Mouse (Mus musculus) c-Kit-positive CD71-negative TER-119-negative erythroid progenitor cells, embryonic 14.5 days (primary cell): ENCODE data around the gene Emc9.

ENCODE experiments used
- DNase-seq: peaks from one replicate; pipeline ENCODE4 v3.0.0-alpha.2; 2013; ENCODE audit warnings: low read depth

Gene Emc9

DNA sequence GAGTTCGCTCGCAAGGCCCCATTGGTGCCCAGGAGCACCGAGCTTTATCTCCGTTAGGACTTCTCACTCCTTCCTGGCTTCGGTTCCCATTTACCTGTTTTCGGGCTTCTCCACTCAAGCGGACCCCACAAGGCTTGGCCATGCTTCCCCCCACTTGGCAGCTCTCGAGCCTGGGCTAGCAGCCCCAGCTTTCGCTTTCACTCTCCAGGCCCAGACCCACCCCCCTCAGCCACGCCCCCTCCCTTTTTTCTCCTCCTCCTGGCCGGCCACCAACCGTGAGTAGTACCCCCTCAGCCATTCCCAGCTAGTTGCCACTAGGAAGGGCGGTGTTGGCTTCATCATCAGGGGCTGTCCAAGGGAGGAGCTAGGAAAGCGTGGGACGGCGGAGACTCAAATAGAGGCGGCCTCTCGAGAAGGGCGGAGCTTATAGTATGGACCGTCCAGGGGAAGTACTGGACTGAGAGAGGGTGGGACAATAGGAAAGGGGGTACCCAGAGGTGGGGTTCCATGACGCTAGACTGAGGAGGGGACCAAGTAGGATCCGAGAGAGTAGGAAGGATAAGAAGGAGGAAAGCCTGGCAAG is 5.7 kb upstream of the Emc9 start, which contains the start of gene Psme2:
TSS of gene Psme2 (minus strand) at position 366 of the 583 bp plus-strand sequence.
- DNase-seq, result peak; percentile 96

DNA sequence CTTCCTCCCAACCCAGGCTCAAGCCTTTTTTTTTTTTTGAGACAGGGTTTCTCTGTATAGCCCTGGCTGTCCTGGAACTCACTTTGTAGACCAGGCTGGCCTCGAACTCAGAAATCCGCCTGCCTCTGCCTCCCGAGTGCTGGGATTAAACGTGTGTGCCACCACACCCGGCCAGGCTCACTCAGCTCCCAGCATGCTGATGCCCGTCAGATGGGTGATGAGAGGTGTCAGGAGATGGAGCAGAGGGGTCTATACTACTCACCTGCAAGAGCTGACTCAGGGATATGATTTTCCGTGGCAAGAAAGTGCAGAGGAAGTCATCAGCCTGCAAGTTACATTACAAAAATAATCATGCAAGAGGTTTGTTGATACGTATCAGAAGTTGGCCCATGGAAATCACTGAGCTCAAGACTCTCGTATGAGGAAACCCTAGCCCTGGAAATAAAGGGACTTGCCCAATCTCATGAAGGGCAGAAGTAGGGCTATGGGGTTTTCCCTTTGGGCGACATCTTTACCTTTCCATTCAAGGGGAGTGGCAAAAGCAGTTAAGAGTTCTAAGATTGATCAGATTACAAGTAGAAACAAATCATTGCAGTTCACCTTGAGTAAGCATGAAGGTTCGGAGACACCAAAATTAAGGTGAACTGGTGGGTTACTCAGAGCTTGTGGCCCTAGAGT is 4.8 kb upstream of the Emc9 start:
- DNase-seq, result no peak

DNA sequence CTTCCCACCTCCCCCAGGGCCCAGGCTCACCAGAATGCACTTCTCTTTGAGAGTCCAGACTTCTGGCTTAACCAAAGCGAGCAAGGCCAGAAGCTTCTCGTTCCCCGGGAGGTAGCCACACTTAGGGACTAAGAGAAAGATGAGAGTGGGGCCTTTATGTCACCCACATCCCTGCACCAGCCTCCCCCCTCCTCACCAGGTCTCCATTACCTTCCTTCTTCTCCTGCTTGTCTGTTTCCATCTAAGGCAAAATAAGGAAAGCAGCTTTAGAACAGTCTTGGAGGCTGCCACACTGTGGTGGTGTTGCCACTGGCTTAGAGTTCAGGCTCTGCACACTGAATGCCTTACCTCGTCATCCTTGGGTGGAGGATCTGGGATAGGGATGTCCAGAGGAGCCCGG is 4.2 kb upstream of the Emc9 start:
- DNase-seq, result no peak

DNA sequence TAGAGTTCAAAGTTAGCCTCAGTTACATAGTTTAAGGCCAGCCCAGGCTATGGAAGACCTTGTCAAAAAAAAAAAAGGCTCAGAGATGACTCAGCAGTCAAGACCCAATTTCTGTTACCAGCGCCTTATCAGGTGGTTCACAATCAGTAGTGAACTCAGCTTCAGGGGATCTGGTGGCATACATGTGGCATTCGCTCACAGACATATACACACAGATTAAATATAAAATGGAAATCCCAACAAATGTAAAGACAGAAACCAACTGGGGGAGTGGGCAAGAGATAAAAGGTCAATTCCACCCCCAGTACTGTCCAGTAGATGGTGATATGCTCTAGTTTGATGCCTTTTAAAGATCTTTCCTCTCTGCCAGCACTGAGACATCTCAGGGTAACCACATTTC is 1.0 kb upstream of the Emc9 start:
- DNase-seq, result no peak

DNA sequence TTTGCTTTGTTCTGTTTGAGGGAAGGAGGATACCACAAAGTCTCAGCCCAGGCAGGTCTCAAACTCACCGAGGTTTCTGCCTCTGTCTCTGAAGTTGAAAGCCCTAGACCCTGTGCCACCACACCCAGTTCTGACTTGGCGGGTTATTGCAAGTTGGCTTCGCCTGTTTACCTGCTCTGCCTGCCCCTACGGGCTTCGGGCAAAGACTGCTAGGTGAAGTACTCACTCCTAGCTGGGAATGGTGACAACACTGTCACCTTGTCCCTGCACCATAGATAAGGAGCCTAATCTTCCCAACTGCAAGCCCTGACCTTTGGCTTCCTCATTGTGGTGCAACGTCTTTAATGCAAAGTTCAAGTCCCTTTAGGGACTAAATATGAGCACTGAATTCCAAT is 461 bp upstream of the Emc9 start:
- no peak for DNase-seq

DNA sequence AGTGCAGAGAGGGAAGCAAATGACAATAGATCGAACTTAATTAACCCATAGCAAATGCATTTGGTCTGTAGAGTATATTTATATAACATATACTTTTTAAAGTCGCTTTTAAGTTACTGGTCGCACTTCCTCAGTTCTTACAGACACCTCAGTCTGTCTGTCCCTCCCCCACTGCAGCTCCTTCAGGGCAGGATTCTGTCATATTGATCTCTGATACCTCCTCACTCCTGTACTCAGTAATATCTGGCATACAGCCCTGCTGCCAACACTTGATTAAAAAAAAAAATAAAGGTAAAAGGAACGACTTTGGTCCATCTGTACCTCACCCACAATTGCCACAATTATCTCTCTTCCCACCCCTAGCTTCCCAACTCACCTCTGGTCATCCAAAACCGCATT is 800 bp downstream of the Emc9 start:
- DNase-seq, result no peak

DNA sequence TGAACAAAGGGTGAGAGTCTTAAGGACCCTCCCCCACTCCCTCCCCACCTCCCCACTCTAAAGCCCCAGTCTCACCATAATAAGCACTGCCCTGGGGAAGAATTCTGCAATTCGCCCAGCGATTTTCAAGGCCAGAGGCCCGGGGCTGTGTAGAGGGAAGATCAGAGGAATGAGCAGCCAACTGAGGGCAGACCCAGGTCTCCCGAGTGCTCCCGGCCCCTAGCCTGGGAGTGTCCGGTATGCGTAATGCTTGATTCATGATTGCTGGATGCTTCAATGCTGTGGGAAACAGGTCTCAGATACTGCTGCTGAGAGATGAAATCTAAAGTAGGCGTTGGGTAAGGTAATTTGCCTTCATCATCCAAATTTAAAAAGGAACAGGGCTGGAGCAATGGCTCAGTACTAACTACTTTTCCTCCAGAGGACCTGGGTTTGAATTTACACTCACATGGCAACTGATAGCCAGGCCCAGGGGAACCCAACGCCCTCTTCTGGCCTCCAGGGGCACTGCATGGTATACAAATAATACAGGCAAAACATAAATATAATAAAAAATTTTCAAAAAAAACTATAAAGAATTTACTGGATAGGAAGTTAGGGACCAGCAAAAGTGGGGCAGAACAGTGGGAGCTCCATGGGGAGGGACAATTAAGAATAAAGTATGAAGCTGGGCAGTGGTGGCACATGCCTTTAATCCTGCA is 3.0 kb downstream of the Emc9 start:
- no peak for DNase-seq

DNA sequence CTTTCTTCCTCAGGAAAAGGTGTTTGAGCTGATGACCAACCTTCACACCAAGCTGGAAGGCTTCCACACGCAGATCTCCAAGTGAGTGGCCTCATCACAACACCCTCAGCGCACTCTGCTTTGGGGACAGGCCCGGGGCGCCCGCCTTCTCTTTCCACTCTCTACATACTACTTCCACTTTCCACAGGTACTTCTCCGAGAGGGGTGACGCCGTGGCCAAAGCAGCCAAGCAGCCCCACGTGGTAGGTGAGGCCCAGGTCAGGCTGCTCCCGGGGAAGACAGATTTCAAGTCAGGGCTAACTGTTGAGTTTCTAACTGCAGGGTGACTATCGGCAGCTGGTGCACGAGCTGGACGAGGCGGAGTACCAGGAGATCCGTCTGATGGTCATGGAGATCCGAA is 4.4 kb downstream of the Emc9 start:
- DNase-seq, result no peak

DNA sequence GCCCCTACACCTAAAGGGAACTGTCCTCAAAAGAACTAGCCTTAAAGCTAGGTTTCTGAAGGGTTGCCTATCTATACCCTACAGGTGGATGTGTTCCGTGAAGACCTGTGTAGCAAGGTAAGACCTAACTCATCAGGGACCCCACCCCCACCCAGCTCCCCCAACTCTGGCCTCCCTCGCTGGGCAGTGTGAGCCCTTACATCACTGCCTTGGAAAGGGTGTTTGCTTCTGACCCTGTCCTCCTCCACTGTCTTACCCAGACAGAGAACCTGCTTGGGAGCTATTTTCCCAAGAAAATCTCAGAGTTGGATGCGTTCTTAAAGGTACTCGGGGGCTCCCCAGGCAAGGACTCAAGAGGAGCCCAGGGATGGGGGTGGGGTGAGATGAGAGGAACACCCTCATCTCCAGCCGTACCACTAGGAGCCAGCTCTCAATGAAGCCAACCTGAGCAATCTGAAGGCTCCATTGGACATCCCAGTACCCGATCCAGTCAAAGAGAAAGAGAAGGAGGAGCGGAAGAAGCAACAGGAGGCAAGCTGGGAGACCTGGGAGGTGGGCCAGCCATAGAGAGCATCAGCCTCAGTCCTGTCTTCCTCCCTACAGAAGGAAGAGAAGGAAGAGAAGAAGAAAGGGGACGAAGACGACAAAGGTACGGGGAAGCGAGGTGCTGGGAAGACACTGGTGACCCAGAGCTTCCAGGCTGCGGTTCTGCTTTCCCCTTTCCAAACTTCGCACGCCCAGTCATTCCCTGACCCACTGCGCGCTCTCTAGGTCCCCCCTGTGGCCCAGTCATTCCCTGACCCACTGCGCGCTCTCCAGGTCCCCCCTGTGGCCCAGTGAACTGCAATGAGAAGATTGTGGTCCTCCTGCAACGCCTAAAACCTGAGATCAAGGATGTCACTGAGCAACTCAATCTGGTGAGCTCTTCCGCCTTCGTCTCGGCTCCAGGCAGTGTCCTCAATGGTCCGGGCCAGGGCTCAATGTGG is 5.3 kb downstream of the Emc9 start:
- DNase-seq, result no peak

DNA sequence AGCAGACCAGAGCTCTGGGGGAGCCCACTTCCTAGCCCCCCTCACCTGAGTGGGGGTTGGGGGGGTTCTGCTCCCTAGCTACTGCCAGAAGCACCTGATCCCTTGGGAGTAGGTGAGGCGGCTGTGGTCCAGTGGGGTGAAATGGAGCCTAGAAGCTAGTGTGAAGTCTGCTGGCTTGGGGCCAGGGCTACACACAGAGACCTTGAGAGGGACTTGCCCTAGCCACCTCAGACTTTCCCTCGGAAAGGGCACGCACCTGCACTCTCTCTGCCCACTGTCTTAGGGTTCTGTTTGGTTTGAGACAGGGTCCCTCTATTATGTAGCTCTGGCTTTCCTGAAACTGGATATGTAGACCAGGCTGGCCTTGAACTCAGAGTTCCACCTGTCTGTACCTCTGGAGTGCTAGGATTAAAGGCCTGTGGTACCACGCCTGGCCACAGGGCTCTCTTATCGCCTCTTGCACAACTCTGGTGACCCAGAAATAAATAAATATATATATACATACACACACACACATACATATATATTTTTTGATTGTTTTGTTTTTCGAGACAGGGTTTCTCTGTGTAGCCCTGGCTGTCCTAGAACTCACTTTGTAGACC is 6.3 kb downstream of the Emc9 start:
- no peak for DNase-seq

DNA sequence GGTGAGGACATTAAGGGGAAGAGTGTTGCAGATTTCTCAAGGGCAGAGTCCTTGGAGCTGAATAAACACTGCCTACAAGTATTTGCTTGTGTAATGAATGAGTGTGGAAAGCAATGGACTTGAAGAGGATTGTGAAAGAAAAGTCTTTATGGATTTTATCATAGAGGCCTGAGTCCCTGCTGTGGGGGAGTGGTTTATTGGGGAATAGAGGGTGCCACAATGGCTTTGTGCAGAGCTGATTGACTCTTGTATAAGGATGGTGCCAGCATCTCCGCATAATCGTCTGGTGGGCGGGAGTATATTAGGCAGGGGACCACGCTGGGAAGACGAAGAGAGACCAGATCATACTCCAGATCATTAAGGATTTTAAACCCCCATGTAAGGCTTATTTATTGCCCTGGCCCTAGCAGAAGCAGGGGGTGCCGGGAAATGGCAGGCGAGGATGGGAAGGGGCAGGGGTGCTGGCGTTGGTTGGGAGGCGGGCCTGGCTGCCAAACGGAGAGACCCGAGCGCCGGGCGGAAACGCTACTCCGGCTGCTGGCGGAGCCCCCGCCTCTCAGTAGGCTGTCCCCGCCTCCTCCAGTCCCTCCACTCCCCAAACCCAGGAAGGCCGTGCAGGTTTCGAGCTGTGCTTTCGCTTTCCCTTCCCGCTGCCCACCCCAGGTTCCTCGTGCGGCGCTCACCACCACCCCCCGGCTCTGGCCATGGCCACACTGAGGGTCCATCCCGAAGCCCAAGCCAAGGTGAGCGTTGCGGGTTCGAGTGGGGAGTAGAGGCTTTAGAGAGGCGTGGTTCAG is 7.0 kb downstream of the Emc9 start, which contains the start of gene Psme1:
TSS of gene Psme1 (plus strand) at position 253 of the 797 bp plus-strand sequence.
- DNase-seq, result no peak

DNA sequence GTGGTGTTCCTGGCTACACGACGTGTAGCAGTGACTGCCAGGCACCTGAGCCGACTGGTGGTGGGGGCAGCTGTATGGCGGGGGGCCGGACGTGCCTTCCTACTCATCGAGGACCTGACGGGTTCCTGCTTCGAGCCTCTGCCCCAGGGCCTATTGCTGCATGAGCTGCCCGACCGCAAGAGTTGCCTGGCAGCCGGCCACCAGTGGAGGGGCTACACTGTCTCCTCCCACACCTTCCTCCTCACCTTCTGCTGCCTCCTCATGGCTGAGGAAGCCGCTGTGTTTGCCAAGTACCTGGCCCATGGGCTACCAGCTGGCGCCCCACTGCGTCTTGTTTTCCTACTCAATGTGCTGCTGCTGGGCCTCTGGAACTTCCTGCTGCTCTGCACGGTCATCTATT is 8.7 kb downstream of the Emc9 start:
- DNase-seq, result no peak

DNA sequence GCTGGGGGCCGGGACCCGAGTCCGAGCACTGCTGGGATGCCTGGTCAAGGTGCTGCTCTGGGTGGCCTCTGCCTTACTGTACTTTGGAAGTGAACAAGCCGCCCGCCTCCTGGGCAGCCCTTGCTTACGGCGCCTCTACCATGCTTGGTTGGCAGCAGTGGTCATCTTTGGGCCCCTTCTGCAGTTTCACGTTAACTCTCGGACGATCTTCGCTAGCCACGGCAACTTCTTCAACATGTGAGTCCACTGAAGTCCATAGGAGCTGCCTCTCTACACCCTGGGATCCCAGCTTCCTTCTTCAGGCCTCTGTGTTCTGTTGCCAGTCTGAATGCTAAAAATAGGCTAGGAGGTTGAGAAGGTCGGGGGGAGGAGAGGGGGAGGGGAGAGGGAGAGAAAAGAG is 9.4 kb downstream of the Emc9 start:
- DNase-seq, result no peak

DNA sequence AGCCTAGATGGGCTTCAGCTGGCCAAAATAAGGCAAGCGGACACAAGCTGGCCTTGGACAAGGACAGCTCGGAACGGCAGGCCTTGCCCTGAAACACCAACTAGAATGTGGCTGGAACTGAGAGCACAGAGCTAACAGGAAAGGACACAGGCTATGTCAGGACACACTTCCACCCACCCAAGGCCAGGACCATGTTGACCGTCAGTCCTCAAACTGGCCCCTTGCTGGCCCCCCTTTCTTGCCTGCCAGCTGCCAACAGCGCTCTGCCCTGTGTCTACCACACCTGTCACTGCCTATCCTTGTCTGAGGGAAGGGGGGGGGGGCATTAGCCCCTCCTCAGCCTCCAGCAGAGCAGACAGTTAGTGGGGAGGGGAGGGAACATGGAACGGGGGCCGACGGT is 9.8 kb downstream of the Emc9 start, which contains the start of gene Fitm1:
TSS of gene Fitm1 (plus strand) at position 316 of the 400 bp plus-strand sequence.
- no peak for DNase-seq

DNA sequence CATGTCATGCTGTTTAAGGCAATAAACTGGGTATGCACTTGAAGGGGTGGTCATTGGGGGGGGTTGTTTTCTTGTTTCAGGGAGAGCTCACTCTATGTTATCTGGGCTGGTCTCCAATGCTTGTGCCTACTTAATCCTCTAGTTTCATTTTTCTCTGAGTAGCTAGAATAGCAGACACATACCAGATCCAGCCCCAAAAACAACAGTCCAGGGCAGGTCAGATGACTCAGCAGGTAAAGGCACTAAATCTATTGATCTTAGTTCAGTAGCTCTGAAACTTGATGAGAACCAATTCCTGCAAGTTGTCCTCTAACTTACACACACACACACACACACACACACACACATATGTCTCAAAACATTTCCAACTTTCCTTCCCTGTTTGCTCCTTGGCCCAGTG is 13.3 kb downstream of the Emc9 start:
- no peak for DNase-seq

DNA sequence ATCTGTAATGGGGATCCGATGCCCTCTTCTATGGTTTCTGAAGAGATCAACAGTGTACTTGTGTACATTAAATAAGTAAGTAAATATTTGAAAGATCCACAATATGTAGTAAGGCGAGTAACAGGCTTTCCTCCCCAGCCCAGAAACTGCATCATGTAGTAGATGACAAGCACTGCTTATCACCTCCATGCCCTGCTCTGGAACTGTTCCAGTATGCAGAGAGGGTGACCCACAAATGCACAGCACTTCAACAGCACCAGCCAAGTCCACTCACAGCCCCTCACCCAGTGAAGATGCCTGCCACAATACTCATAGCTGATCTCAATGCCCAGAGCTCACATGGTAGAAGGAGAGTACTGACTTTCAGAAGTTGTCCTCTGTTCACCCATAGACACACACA is 14.5 kb downstream of the Emc9 start:
- DNase-seq, result no peak

DNA sequence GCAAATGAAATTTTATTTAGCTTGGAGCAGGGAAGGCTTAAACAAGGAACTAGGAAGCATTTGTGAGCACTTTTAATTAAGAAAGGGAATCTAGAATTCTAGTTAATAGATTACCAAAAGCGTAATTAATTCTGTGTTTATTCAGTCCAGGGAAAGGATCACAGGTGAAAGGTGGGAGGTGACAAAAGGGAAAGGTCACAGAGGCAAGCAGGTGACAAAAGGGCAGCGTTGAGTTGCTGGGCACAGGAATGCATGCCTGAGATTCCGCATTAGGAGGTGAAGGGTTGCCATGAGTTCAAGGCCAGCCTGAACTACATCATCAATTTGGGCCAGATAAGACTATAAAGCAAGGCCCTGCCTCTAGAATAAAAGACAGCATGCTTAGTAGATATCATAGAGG is 17.6 kb downstream of the Emc9 start:
- no peak for DNase-seq

DNA sequence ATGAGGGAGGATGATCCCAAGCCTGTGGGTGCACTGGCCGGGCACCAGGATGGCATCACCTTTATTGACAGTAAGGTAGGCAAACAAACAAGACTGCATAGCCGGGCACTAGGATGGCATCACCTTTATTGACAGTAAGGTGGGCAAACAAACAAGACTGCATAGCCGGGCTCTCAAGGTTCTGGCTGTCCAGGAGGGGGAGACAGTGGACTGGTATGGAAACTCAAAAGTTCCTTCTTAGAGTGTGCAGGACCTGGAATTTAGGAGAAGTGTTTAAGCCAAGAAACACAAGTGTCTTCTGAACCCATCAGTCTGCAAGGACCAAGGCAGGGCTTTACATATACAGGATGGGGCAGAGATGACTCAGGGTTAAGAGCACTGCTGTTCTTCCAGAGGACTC is 19.4 kb downstream of the Emc9 start:
- no peak for DNase-seq

DNA sequence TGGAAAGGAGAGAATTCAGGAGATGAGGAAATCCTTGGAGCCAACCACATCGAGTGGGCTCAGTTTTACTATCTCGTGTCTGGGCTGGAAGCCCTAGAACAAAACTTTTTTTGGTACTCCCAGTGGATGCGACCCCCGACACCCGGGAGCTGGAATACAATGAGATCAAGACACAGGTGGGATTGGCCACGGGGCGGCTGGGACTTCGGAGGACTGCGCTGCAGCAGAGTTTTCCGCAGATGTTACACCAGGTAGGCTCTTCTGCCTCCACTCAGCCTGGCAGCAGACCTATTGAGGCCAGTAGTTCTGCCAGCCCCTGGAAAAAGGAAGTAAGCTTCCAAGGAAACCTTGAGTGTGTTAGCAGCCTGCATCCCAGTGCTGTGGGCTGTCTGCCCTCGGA is 21.9 kb downstream of the Emc9 start:
- no peak for DNase-seq

DNA sequence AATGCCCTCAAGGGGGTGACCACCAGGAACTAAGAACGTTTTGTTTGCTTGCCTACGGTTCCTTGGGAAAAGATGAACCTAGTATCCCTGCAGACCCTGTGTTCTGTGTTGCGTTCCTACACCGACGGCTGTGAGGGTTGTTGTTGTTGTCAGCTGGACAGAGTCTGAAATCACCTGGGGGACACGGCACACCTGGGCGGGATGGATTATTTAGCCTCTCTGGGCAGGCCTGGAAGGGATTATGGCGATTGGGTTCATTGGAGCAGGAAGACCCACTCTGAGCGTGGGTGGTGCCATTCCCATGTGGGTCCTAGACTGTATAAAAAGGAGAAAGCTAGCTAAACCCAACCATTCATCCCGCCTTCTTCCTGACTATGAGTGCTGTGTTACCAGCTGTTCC is 23.2 kb downstream of the Emc9 start:
- no peak for DNase-seq
